Mouse (Mus musculus) right cerebral cortex, postnatal 4 days (tissue): ENCODE results near the gene Phf10.
"Not testable (repeated sequence)": the region's sequence is repeated elsewhere in the genome, so short reads cannot be mapped to it uniquely, and the experiment has no call there.

Experiments used
- DNase-seq: peaks from one replicate; pipeline ENCODE4 v3.0.0-alpha.2; 2022

Gene Phf10

DNA sequence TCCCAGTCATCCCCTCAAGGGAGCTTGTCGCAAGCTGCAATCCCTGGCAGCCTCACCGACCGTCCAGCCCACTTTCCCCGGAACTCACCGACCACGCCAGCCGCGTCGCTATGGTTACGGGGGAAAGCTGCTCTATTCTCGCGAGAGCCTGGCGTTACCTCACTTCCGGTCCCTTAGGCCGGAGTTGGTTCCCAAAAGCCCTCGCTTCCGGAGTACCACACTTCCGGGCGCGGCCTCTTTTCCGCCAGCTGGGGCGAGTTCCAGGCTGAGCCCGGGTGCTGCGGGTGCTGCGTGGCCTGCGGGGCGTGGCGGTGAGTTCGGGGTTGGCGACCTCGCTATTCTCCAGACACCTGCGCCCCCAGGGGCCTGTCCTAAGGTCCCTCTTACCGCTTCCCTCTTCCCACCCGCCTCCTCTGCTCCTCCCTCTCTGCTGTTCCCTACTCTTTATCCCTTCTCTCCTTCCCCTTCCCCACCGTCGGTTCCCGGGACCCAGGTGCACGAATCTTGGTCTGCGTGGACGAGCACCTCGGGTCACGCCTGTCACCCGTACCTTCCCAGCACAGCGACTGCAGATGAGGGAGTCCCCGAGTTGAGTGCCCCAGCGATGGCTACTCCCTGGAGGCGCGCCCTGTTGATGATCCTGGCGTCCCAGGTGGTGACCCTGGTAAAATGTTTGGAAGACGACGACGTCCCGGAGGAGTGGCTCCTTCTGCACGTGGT is 17.9 kb downstream of the Phf10 start, which contains the start of the genes Wdr27 and 1600012H06Rik:
Wdr27 (minus strand) TSS at position 150 of the 720 bp plus-strand sequence.
1600012H06Rik (plus strand) TSS at position 176 of the 720 bp plus-strand sequence.
- peak; percentile 97 for DNase-seq

DNA sequence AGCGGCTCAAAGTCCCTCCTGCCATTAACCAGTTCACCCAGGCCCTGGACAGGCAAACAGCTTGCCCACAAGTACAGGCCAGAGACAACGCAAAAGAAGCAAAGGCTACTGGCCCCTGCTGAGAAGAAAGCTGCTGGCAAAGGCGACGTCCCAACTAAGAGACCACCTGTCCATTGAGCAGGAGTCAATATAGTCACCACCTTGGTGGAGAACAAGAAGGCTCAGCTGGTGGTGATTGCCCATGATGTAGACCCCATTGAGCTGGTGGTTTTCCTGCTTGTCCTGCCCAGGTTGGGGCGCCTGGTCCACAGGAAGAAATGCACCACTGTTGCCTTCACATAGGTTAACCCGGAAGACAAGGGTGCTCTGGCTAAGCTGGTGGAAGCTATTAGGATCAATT is 18.9 kb downstream of the Phf10 start:
- DNase-seq, result not testable (repeated sequence)

DNA sequence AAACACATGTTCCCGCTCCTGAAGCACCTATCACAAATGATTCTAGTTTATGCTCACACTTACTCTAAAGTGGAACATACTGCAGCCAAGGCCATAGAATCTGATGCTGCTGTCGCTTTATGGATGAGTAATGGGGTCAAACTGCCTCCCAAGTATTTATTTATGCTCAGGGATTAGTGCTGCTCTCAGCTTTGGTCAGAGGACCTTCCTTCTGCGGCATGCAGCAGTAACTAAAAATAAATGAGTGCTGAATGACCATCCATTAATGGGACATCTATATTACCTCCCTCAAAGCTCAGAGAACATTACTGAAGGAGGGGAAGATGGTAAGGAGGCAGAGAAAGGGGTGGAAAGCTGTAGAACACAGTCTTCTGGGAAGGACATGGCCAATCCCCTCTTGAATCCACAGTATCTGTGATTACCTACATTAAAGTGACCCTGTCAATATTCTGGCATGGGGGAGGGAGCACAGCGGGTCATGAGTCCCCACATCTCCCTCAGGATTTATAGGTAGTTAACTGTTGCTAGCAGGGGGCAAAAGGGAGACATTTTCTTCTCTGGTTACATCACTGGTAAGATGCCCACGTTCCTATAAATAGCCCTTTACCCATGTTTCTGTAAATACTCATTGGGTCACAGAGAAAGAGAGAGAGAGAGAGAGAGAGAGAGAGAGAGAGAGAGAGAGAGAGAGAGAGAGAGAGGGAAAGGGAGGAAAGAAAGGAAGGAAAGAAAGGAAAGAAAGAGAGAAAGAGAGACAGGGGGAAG is 25.1 kb downstream of the Phf10 start:
- DNase-seq, result no peak

DNA sequence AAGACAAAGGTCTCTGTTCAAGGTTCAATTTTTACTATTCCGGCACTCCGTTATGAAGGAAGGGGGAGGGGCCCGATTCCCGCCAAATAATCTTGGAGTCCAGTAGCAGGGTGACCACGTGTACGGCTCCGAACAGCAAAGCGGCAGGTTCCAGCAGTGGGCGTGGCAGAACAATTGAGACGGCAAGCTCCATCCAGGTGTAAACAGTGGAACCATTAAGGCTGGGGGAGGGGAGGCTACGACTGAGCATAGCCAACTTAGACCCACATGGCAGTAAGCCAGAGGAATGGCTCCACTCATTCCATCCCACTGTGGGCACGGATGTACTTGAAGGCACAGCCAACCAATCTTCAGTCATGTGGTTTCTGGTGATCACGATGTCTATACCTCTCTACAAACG is 25.8 kb downstream of the Phf10 start:
- not testable (repeated sequence) for DNase-seq

GRCm38 (mm10) chr17:14931469-14931868 is 29.6 kb downstream of the Phf10 start:
- no peak for DNase-seq

GRCm38 (mm10) chr17:14930697-14931096 is 30.4 kb downstream of the Phf10 start:
- DNase-seq, result no peak

- DNase-seq, result no peak
These were observed 32.4 kb downstream of the Phf10 start for GRCm38 (mm10) chr17:14928631-14929030.

DNA sequence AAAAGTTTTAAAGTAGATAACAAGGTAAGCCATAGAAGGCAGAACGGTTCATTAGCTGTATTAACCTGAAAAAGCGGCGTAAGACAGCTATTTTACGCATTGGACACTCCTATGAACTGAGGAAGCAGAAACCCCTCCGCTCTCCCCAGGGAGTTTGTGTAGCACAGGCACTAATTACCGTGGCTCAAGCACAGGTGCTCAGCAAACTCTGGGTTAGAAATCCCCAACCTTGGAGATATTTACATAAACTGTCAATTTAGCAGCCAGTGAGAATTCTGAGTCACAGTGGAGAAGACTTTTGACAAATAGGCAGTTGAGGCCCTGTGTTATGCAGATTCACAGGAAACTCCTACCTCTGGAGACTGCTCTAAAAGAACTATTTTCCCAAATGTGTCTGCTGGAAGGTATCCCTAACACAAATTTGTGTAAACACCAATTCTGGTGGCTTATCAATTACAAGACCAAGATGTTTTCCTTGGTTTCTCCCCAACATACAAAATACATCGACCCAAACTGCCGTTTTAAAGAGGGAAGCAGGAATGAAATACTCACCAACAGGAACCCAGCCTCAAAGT is 33.3 kb downstream of the Phf10 start:
- DNase-seq, result no peak

- DNase-seq, result no peak
These were observed 39.5 kb downstream of the Phf10 start for GRCm38 (mm10) chr17:14921582-14921981.

GRCm38 (mm10) chr17:14917866-14918265 is 43.2 kb downstream of the Phf10 start:
- no peak for DNase-seq

- DNase-seq, result no peak
These were observed 46.7 kb downstream of the Phf10 start for GRCm38 (mm10) chr17:14914401-14914800.

- no peak for DNase-seq
These were observed 48.1 kb downstream of the Phf10 start for GRCm38 (mm10) chr17:14912981-14913380.

GRCm38 (mm10) chr17:14912420-14912819 is 48.7 kb downstream of the Phf10 start:
- DNase-seq, result no peak

GRCm38 (mm10) chr17:14910771-14911170 is 50.3 kb downstream of the Phf10 start:
- DNase-seq, result peak; percentile 1

- no peak for DNase-seq
These were observed 51.7 kb downstream of the Phf10 start for GRCm38 (mm10) chr17:14909331-14909730.

DNA sequence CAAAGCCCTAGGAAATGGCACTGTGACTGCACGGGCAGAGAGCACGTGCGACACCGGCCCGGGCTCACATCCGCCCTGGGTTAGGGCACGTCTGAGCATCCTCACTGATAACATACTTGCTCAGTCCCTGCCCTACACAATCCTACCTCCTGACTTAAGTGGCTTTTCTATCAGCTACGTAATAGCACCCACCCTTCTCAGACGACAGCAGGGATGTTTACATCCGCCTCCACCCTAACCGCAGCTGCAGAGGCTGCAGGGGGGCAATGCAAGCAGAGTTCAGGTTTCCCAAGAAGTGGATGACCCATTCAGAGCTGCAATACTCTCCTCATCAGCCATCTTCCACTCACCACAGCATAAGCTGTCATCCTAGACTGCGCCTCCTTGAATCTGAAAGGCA is 53.9 kb downstream of the Phf10 start:
- no peak for DNase-seq

DNA sequence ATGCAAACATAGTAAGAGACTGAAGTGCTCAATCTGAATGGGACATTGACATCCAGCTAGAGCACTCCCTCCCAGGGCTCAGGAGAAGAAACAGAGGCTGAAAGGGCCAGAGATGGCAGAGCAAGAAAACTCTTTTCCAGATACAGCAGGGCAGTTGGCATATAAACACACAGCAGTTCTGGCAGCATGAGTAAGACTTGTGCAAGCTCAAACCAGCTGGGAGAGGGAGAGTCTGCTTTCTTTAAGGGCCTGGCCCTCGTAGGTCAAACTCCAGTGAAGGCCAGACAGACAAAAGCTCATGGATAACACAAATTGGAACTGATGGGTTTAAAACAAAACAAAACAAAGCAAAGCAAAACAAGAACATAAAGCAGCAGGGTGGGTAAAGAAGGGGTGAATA is 54.5 kb downstream of the Phf10 start:
- DNase-seq, result no peak

- peak; percentile 81 for DNase-seq
These were observed 56.3 kb downstream of the Phf10 start for GRCm38 (mm10) chr17:14904637-14905265.

DNA sequence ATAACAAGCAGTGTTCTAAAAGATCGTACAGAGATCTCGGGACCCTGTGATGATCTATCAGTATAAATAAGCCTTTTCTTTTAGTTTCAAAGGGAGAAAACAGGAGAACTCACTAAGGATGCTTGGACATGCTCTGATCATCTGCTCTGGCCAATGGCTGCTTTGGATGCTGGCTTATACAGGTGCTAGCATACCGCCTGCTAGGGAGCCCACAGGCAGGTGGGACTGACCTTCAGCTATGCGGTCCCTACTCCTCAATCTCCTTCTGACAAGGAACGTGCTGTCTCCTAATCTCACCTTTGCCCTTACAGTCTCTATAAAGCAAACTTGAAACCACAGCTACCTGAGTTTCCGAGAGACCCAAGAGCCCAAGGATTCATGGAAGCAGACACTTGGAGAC is 56.9 kb downstream of the Phf10 start:
- DNase-seq, result no peak

- DNase-seq, result no peak
These were observed 57.9 kb downstream of the Phf10 start for GRCm38 (mm10) chr17:14903212-14903611.

DNA sequence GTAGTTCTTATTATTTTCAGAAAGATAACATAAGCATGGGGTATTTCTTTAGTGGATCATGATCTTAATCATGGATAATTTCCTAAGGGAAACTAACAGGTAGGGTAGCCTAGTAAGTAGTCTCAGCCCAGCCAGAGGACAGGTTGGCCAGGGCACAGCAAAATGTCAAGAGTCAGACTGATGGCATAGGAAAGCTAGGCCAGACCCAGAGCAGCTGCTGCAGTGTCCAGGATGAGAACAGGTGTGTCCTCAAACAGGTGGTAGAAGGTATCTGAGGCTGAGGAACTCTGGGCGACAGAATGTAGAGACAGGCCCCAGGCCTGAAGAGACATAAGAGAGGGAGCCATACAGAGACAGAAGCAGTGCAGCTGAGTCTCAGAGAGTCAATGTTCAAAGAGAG is 62.1 kb downstream of the Phf10 start:
- no peak for DNase-seq

DNA sequence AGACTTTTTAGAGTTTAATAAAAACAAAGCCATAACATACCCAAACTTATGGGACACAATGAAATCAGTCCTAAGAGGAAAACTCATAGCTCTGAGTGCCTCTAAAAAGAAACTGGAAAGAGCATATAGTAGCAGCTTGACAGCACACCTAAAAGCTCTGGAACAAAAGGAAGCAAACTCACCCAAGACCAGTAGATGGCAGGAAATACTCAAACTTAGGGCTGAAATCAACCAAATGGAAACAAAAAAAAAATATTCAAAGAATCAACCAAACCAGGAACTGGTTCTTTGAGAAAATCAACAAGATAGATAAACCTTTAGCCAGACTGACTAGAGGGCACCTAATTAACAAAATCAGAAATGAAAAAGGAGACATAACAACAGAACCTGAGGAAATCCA is 66.0 kb downstream of the Phf10 start:
- DNase-seq, result not testable (repeated sequence)
